Mouse (Mus musculus): Measurements from ENCODE around the gene Neurl1a.

DNA sequence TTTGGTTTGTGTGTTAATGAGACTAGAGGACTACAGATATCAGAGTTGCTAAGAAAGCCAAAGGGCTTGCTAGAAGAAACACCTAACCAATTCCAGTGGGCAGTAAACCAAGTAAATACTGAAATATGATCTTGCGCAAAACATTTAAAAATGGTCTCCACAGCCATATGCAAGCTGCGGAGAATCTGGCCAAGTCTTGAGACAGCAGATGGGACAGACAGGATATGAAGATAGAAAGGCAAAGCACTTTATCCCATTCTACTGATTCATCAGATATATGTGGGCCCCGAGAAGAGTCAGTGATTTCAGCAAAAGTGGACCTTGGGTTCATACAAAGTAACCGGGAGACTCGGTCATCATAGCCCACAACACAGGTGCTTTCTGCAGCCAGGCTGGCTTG, 13.5 kb downstream of the Neurl1a start:
- no peak for TF ChIP-seq CTCF (IDR thresholded peaks at IDR 0.05; ENCODE audit: borderline replicate concordance, insufficient read depth, low read depth, low read length)
- no peak for TF ChIP-seq POLR2A (IDR thresholded peaks at IDR 0.05; ENCODE audit: borderline replicate concordance, insufficient read depth, low read length)
